Mouse (Mus musculus): ENCODE measurements around the gene Dennd1b. TPM values are rescaled to one million over a fixed set of nuclear protein-coding genes. Genes with fewer than 3 reads are reported as not detected.

The Dennd1b gene
- polyA plus RNA-seq, 1 experiment from 2014 or later: 12.3 TPM

GRCm38 (mm10) chr1:139025882-139026645 is 62.8 kb downstream of the Dennd1b start:
- H3K9ac ChIP-seq (replicated peaks): no peak overlapping the region
- ATAC-seq (ENCODE audit: insufficient number of reproducible peaks, insufficient read depth, low FRiP score, low TSS enrichment, low read depth): no peak
- 78% methylated on average over 8 of the region's 8 CpGs for WGBS
- no peaks in the 10 kb centered on the region for H3K36me3 ChIP-seq
- H3K9me3 ChIP-seq: no peaks in the 10 kb centered on the region
- H3K4me1 ChIP-seq (replicated peaks): no peaks in the 10 kb centered on the region
- H3K4me2 ChIP-seq: no peak overlapping the region
- no peak overlapping the region for H3K27ac ChIP-seq
- H3K27me3 ChIP-seq: no peaks in the 10 kb centered on the region
- H3K4me3 ChIP-seq (replicated peaks): no peak overlapping the region

- H3K36me3 ChIP-seq: no peaks in the 10 kb centered on the region
- no peak overlapping the region for H3K27ac ChIP-seq
- no peak overlapping the region for H3K4me3 ChIP-seq (replicated peaks)
- no peak for ATAC-seq (ENCODE audit: insufficient number of reproducible peaks, insufficient read depth, low FRiP score, low TSS enrichment, low read depth)
- H3K9ac ChIP-seq (replicated peaks): no peak overlapping the region
- no peak overlapping the region for H3K4me2 ChIP-seq
- no peaks in the 10 kb centered on the region for H3K4me1 ChIP-seq (replicated peaks)
- no peaks in the 10 kb centered on the region for H3K9me3 ChIP-seq
- H3K27me3 ChIP-seq: no peaks in the 10 kb centered on the region
Observed at GRCm38 (mm10) chr1:139029521-139029920, 66.3 kb downstream of the Dennd1b start.

DNA sequence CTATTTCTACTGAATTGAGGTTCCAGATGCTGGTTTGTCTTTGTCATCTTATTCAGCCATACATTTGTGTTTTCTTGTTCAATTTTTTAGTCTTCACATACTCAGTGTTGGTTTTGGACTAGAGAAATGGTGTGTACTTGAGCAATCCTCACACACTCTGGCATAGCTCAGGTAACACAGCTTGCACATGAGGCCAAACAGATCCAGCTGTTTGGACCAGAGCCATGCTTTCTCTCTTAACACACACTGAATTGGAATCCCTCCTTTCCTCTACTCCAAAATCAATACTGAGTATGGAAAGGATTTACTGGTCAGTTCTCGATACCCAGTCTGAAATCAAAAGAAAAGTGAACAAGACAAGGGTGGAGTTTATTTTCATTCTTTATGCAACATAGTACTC is 69.2 kb downstream of the Dennd1b start:
- Histone ChIP-seq H3K4me2 (no peak overlapping the region), H3K4me3 (replicated peaks) (no peak overlapping the region), H3K27me3 (no peaks in the 10 kb centered on the region), H3K27ac (no peak overlapping the region), H3K36me3 (no peaks in the 10 kb centered on the region), H3K9ac (replicated peaks) (no peak overlapping the region), H3K4me1 (replicated peaks) (peaks cover 5% of the 10 kb centered on the region; the same call in 1 of the 2 replicates), H3K9me3 (no peaks in the 10 kb centered on the region)
- ATAC-seq (ENCODE audit: insufficient number of reproducible peaks, insufficient read depth, low FRiP score, low TSS enrichment, low read depth): no peak
- WGBS: 81% methylated on average over 1 of the region's 1 CpGs

DNA sequence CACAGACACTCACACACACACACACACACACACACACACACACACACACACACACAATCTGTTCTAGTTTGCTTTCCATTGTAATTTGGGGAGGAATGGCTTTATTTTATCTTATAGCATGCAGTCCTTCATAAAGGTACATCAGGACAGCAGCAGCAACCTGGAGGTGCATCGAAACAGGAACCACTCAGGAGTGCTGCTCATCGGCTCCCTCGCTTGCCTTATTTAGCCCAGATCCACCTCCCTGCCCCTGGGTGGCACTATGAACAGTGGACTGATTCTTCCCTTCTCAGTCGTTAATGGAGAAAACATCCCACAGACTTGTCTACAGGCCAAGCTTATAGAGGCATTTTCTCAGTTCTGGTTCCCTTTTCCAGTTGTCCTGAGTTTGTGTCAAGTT is 71.9 kb downstream of the Dennd1b start:
- Histone ChIP-seq H3K27me3 (no peaks in the 10 kb centered on the region), H3K36me3 (no peaks in the 10 kb centered on the region), H3K9ac (replicated peaks) (no peak overlapping the region), H3K9me3 (no peaks in the 10 kb centered on the region), H3K27ac (no peak overlapping the region), H3K4me3 (replicated peaks) (no peak overlapping the region), H3K4me1 (replicated peaks) (peaks cover 14% of the 10 kb centered on the region), H3K4me2 (no peak overlapping the region)
- WGBS: 75% methylated on average over 4 of the region's 4 CpGs
- ATAC-seq (ENCODE audit: insufficient number of reproducible peaks, insufficient read depth, low FRiP score, low TSS enrichment, low read depth): no peak

DNA sequence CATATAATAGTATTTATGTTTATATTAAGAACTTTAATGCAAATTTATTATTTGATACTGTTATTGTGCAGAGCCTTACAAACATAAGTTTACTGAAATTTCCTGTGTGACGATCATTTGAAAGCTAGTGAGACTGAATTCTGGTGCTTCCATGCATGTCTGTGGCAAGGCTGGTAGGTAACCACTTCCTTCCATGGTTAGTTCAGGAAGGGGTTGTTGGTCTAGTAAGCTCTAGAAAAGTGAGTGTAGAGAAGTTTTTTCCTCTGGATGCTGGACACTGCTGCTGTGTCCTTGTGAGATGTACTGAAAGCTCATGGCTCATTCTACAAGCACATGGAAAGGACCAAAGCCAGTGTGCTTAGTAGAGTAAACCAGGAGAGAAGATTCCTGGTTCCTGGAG is 73.1 kb downstream of the Dennd1b start:
- WGBS: 83% methylated on average over 1 of the region's 1 CpGs
- Histone ChIP-seq H3K9me3 (no peaks in the 10 kb centered on the region), H3K36me3 (no peaks in the 10 kb centered on the region), H3K9ac (replicated peaks) (no peak overlapping the region), H3K27me3 (no peaks in the 10 kb centered on the region), H3K27ac (no peak overlapping the region), H3K4me3 (replicated peaks) (no peak overlapping the region), H3K4me2 (no peak overlapping the region), H3K4me1 (replicated peaks) (peaks cover 14% of the 10 kb centered on the region)
- ATAC-seq (ENCODE audit: insufficient number of reproducible peaks, insufficient read depth, low FRiP score, low TSS enrichment, low read depth): no peak

GRCm38 (mm10) chr1:139036768-139037507 is 73.7 kb downstream of the Dennd1b start:
- H3K27ac ChIP-seq: no peak overlapping the region
- no peak overlapping the region for H3K4me3 ChIP-seq (replicated peaks)
- no peak for ATAC-seq (ENCODE audit: insufficient number of reproducible peaks, insufficient read depth, low FRiP score, low TSS enrichment, low read depth)
- no peak overlapping the region for H3K9ac ChIP-seq (replicated peaks)
- H3K4me2 ChIP-seq: no peak overlapping the region
- WGBS: 70% methylated on average over 7 of the region's 7 CpGs
- H3K4me1 ChIP-seq (replicated peaks): peaks cover 14% of the 10 kb centered on the region
- no peaks in the 10 kb centered on the region for H3K36me3 ChIP-seq
- no peaks in the 10 kb centered on the region for H3K27me3 ChIP-seq
- H3K9me3 ChIP-seq: no peaks in the 10 kb centered on the region

- no peak overlapping the region for H3K4me2 ChIP-seq
- no peak overlapping the region for H3K9ac ChIP-seq (replicated peaks)
- no peaks in the 10 kb centered on the region for H3K27me3 ChIP-seq
- H3K4me1 ChIP-seq (replicated peaks): peaks cover 14% of the 10 kb centered on the region
- H3K36me3 ChIP-seq: no peaks in the 10 kb centered on the region
- H3K27ac ChIP-seq: no peak overlapping the region
- WGBS: 39% methylated on average over 4 of the region's 4 CpGs
- no peak for ATAC-seq (ENCODE audit: insufficient number of reproducible peaks, insufficient read depth, low FRiP score, low TSS enrichment, low read depth)
- H3K4me3 ChIP-seq (replicated peaks): no peak overlapping the region
- H3K9me3 ChIP-seq: no peaks in the 10 kb centered on the region
Observed at GRCm38 (mm10) chr1:139038074-139038473, 74.8 kb downstream of the Dennd1b start.

DNA sequence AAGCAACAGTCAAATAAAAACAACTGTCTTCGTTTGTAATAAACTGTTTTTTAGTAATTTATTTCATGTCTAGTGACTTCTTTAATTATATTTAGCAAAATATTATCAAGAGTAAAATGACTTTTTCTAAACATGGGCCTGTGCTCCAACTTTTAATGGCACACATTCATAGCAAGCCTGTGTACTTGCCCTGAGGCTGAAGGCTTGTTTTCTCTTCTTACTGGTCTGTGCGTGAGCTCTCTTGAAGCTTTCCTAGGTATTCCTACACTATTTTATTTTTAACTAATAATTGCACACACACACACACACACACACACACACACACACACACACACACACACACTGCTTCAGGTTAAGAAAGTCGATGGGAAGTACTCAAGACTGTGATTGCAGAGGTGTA is 75.4 kb downstream of the Dennd1b start:
- no peak for ATAC-seq (ENCODE audit: insufficient number of reproducible peaks, insufficient read depth, low FRiP score, low TSS enrichment, low read depth)
- Histone ChIP-seq H3K27me3 (no peaks in the 10 kb centered on the region), H3K9me3 (no peaks in the 10 kb centered on the region), H3K4me3 (replicated peaks) (no peak overlapping the region), H3K27ac (no peak overlapping the region), H3K4me1 (replicated peaks) (peaks cover 14% of the 10 kb centered on the region), H3K9ac (replicated peaks) (no peak overlapping the region), H3K4me2 (no peak overlapping the region), H3K36me3 (no peaks in the 10 kb centered on the region)
- WGBS: 34% methylated on average over 3 of the region's 3 CpGs

DNA sequence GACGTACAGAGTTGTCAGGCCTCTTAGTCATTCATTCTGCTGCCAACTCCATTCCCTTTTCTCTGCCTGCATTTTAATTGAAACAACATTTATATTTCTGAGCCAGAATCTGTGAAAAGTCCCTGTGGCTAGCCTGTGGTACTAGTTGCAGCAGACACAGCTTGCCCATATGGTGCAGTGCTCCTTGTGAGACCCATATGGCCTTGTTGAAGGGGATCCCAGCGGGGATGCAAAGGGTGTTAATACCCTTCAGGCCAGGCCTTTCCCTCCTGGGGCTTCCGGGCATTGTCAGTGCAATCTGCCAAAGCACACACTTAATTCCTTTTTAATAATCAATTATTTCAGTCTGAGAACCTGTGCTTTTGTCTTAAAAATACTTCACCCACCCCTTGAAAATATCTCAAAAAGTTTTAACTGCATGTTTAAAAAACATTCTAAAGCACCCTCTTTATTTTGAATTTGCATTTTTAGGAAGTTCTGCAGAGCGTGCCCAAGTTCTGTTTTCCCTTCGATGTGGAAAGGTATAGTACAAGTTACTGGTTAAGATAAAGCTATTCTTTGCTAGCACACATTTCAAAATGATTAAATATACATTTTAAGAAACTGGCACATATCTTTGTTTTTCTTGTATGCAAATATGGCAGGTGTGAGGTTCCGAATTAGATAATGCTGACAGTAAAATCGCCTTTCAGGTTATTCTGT is 76.4 kb downstream of the Dennd1b start:
- H3K4me3 ChIP-seq (replicated peaks): no peak overlapping the region
- no peaks in the 10 kb centered on the region for H3K9me3 ChIP-seq
- H3K27ac ChIP-seq: no peak overlapping the region
- no peaks in the 10 kb centered on the region for H3K36me3 ChIP-seq
- H3K9ac ChIP-seq (replicated peaks): no peak overlapping the region
- ATAC-seq (ENCODE audit: insufficient number of reproducible peaks, insufficient read depth, low FRiP score, low TSS enrichment, low read depth): no peak
- H3K4me2 ChIP-seq: no peak overlapping the region
- no peaks in the 10 kb centered on the region for H3K27me3 ChIP-seq
- H3K4me1 ChIP-seq (replicated peaks): peaks cover 14% of the 10 kb centered on the region
- WGBS: 54% methylated on average over 7 of the region's 7 CpGs

GRCm38 (mm10) chr1:139049075-139049474 is 85.8 kb downstream of the Dennd1b start:
- Histone ChIP-seq H3K9me3 (no peaks in the 10 kb centered on the region), H3K36me3 (no peaks in the 10 kb centered on the region), H3K27me3 (no peaks in the 10 kb centered on the region), H3K4me1 (replicated peaks) (peaks cover 9% of the 10 kb centered on the region), H3K27ac (no peak overlapping the region), H3K4me3 (replicated peaks) (no peak overlapping the region), H3K9ac (replicated peaks) (no peak overlapping the region), H3K4me2 (no peak overlapping the region)
- ATAC-seq (ENCODE audit: insufficient number of reproducible peaks, insufficient read depth, low FRiP score, low TSS enrichment, low read depth): no peak
- WGBS: 16% methylated on average over 6 of the region's 6 CpGs

DNA sequence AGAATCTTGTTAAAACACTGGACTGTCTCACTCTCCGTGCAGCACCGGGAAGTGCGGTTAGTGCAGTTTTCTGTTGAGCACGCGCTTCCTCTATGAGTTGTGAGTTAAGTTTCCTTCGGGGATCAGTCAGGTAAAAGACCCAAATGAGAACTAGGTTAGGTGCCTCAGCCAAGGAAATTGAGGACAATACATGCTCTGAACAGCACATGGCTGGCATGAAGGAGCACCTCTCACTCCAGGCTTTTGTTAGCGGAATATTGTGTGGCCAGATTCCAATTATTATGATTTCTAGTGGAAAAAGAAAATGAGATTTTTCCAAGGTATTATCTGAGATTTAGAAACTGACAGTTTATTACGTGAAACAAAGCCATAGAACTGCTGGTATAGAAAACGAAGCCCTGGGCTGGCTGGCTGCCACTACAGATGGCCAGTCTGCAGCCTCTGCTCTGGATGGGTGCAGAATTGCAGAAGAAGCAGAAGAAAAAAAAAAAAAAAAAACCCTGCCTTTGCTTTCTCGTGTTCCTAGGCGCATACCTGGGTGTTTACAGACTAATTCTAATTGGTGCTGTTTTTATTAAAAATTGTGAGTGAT is 86.7 kb downstream of the Dennd1b start:
- Histone ChIP-seq H3K4me3 (replicated peaks) (no peak overlapping the region), H3K27me3 (no peaks in the 10 kb centered on the region), H3K9ac (replicated peaks) (no peak overlapping the region), H3K4me1 (replicated peaks) (peaks cover 9% of the 10 kb centered on the region), H3K27ac (no peak overlapping the region), H3K9me3 (no peaks in the 10 kb centered on the region), H3K4me2 (no peak overlapping the region), H3K36me3 (no peaks in the 10 kb centered on the region)
- WGBS: 45% methylated on average over 11 of the region's 11 CpGs
- ATAC-seq (ENCODE audit: insufficient number of reproducible peaks, insufficient read depth, low FRiP score, low TSS enrichment, low read depth): no peak

All from limb, embryonic 12.5 days (tissue).